Mouse (Mus musculus) brain, embryonic 14.5 days (tissue): ENCODE data around the gene Gm10320.

Source experiments
- CTCF ChIP-seq: fragments of 200-500 bp; IDR thresholded peaks from 2 replicates; pipeline ENCODE4 v1.5.1; 2012; ENCODE audit warnings: inconsistent platforms, mild to moderate bottlenecking, moderate library complexity, borderline replicate concordance; ENCODE audit not compliant: insufficient read depth, insufficient read length; ENCODE audit errors: extremely low read depth
- POLR2A ChIP-seq: fragments of 200-500 bp; IDR thresholded peaks from 2 replicates; pipeline ENCODE4 v1.6.1; 2012; ENCODE audit warnings: mild to moderate bottlenecking, inconsistent platforms, borderline replicate concordance; ENCODE audit not compliant: poor library complexity, insufficient read depth, insufficient read length, severe bottlenecking; ENCODE audit errors: extremely low read depth

- TF ChIP-seq POLR2A: no peak
- TF ChIP-seq CTCF: no peak
Observed at GRCm38 (mm10) chr13:98538587-98538986, 46.8 kb upstream of the Gm10320 start.
